Mouse (Mus musculus): Measurements from ENCODE around the gene Itgal. TPM values are rescaled to one million over a fixed set of nuclear protein-coding genes. Genes with fewer than 3 reads are reported as not detected.

Itgal gene
- polyA plus RNA-seq, 1 experiment from 2014 or later: 0.54 TPM

- peaks cover 4% of the 10 kb centered on the region; the same call in 1 of the 2 replicates for H3K9me3 ChIP-seq (ENCODE audit: control insufficient read depth, low read length)
- H3K4me2 ChIP-seq (replicated peaks; ENCODE audit: low read depth, low read length): no peak overlapping the region
- H3K36me3 ChIP-seq (ENCODE audit: control insufficient read depth, insufficient read depth, low read length): no peaks in the 10 kb centered on the region
- no peak for DNase-seq (ENCODE audit: low spot score)
- no peak for ATAC-seq (ENCODE audit: low FRiP score)
- H3K27ac ChIP-seq (ENCODE audit: low read depth, low read length): no peak overlapping the region
- H3K4me3 ChIP-seq (ENCODE audit: low read depth, low read length): no peak overlapping the region
- H3K27me3 ChIP-seq (ENCODE audit: control insufficient read depth, insufficient read depth, low read length): no peaks in the 10 kb centered on the region
- no peaks in the 10 kb centered on the region for H3K4me1 ChIP-seq (replicated peaks; ENCODE audit: control insufficient read depth, insufficient read depth, low read length)
- H3K9ac ChIP-seq (ENCODE audit: low read depth, low read length): no peak overlapping the region
- WGBS: 70% methylated on average over 1 of the region's 1 CpGs
Measured at GRCm38 (mm10) chr7:127287940-127288339, 8.1 kb upstream of the Itgal start.

- no peak overlapping the region for H3K4me3 ChIP-seq (ENCODE audit: low read depth, low read length)
- H3K36me3 ChIP-seq (ENCODE audit: control insufficient read depth, insufficient read depth, low read length): no peaks in the 10 kb centered on the region
- H3K9ac ChIP-seq (ENCODE audit: low read depth, low read length): no peak overlapping the region
- DNase-seq (ENCODE audit: low spot score) (no peak), ATAC-seq (ENCODE audit: low FRiP score) (no peak)
- peaks cover 4% of the 10 kb centered on the region; the same call in 1 of the 2 replicates for H3K9me3 ChIP-seq (ENCODE audit: control insufficient read depth, low read length)
- no peaks in the 10 kb centered on the region for H3K27me3 ChIP-seq (ENCODE audit: control insufficient read depth, insufficient read depth, low read length)
- 93% methylated on average over 2 of the region's 2 CpGs for WGBS
- H3K27ac ChIP-seq (ENCODE audit: low read depth, low read length): no peak overlapping the region
- no peak overlapping the region for H3K4me2 ChIP-seq (replicated peaks; ENCODE audit: low read depth, low read length)
- no peaks in the 10 kb centered on the region for H3K4me1 ChIP-seq (replicated peaks; ENCODE audit: control insufficient read depth, insufficient read depth, low read length)
Measured at GRCm38 (mm10) chr7:127289306-127289705, 6.8 kb upstream of the Itgal start.

- WGBS: 65% methylated on average over 8 of the region's 8 CpGs
- Histone ChIP-seq H3K9ac (ENCODE audit: low read depth, low read length) (no peak overlapping the region), H3K4me1 (replicated peaks; ENCODE audit: control insufficient read depth, insufficient read depth, low read length) (no peaks in the 10 kb centered on the region), H3K27me3 (ENCODE audit: control insufficient read depth, insufficient read depth, low read length) (no peaks in the 10 kb centered on the region), H3K36me3 (ENCODE audit: control insufficient read depth, insufficient read depth, low read length) (no peaks in the 10 kb centered on the region), H3K4me2 (replicated peaks; ENCODE audit: low read depth, low read length) (no peak overlapping the region), H3K27ac (ENCODE audit: low read depth, low read length) (no peak overlapping the region), H3K9me3 (ENCODE audit: control insufficient read depth, low read length) (peaks cover 4% of the 10 kb centered on the region; the same call in 1 of the 2 replicates), H3K4me3 (ENCODE audit: low read depth, low read length) (no peak overlapping the region)
- DNase-seq (ENCODE audit: low spot score) (no peak), ATAC-seq (ENCODE audit: low FRiP score) (no peak)
Measured at GRCm38 (mm10) chr7:127290142-127290541, 5.9 kb upstream of the Itgal start.

GRCm38 (mm10) chr7:127296786-127297555 lies 911 bp downstream of the Itgal start:
- Histone ChIP-seq H3K9me3 (ENCODE audit: control insufficient read depth, low read length) (no peaks in the 10 kb centered on the region), H3K9ac (ENCODE audit: low read depth, low read length) (no peak overlapping the region), H3K27me3 (ENCODE audit: control insufficient read depth, insufficient read depth, low read length) (no peaks in the 10 kb centered on the region), H3K4me3 (ENCODE audit: low read depth, low read length) (no peak overlapping the region), H3K4me2 (replicated peaks; ENCODE audit: low read depth, low read length) (no peak overlapping the region), H3K36me3 (ENCODE audit: control insufficient read depth, insufficient read depth, low read length) (no peaks in the 10 kb centered on the region), H3K4me1 (replicated peaks; ENCODE audit: control insufficient read depth, insufficient read depth, low read length) (no peaks in the 10 kb centered on the region), H3K27ac (ENCODE audit: low read depth, low read length) (no peak overlapping the region)
- WGBS: 81% methylated on average over 5 of the region's 5 CpGs
- no peak for DNase-seq (ENCODE audit: low spot score)
- ATAC-seq (ENCODE audit: low FRiP score): no peak

GRCm38 (mm10) chr7:127297586-127298193 lies 1.6 kb downstream of the Itgal start:
- Histone ChIP-seq H3K4me2 (replicated peaks; ENCODE audit: low read depth, low read length) (no peak overlapping the region), H3K27ac (ENCODE audit: low read depth, low read length) (no peak overlapping the region), H3K9ac (ENCODE audit: low read depth, low read length) (no peak overlapping the region), H3K27me3 (ENCODE audit: control insufficient read depth, insufficient read depth, low read length) (no peaks in the 10 kb centered on the region), H3K4me1 (replicated peaks; ENCODE audit: control insufficient read depth, insufficient read depth, low read length) (no peaks in the 10 kb centered on the region), H3K4me3 (ENCODE audit: low read depth, low read length) (no peak overlapping the region), H3K9me3 (ENCODE audit: control insufficient read depth, low read length) (no peaks in the 10 kb centered on the region), H3K36me3 (ENCODE audit: control insufficient read depth, insufficient read depth, low read length) (no peaks in the 10 kb centered on the region)
- WGBS: 94% methylated on average over 5 of the region's 5 CpGs
- DNase-seq (ENCODE audit: low spot score) (no peak), ATAC-seq (ENCODE audit: low FRiP score) (no peak)

GRCm38 (mm10) chr7:127308431-127308830 lies 12.4 kb downstream of the Itgal start:
- DNase-seq (ENCODE audit: low spot score) (no peak), ATAC-seq (ENCODE audit: low FRiP score) (no peak)
- Histone ChIP-seq H3K27me3 (ENCODE audit: control insufficient read depth, insufficient read depth, low read length) (no peaks in the 10 kb centered on the region), H3K27ac (ENCODE audit: low read depth, low read length) (no peak overlapping the region), H3K36me3 (ENCODE audit: control insufficient read depth, insufficient read depth, low read length) (no peaks in the 10 kb centered on the region), H3K4me2 (replicated peaks; ENCODE audit: low read depth, low read length) (no peak overlapping the region), H3K9me3 (ENCODE audit: control insufficient read depth, low read length) (no peaks in the 10 kb centered on the region), H3K9ac (ENCODE audit: low read depth, low read length) (no peak overlapping the region), H3K4me1 (replicated peaks; ENCODE audit: control insufficient read depth, insufficient read depth, low read length) (no peaks in the 10 kb centered on the region), H3K4me3 (ENCODE audit: low read depth, low read length) (no peak overlapping the region)
- WGBS: 86% methylated on average over 2 of the region's 2 CpGs

GRCm38 (mm10) chr7:127308887-127309286 lies 12.8 kb downstream of the Itgal start:
- no peak for ATAC-seq (ENCODE audit: low FRiP score)
- no peaks in the 10 kb centered on the region for H3K9me3 ChIP-seq (ENCODE audit: control insufficient read depth, low read length)
- no peak overlapping the region for H3K4me3 ChIP-seq (ENCODE audit: low read depth, low read length)
- no peak overlapping the region for H3K9ac ChIP-seq (ENCODE audit: low read depth, low read length)
- DNase-seq (ENCODE audit: low spot score): peak; percentile 75
- H3K27ac ChIP-seq (ENCODE audit: low read depth, low read length): no peak overlapping the region
- no peaks in the 10 kb centered on the region for H3K27me3 ChIP-seq (ENCODE audit: control insufficient read depth, insufficient read depth, low read length)
- H3K36me3 ChIP-seq (ENCODE audit: control insufficient read depth, insufficient read depth, low read length): no peaks in the 10 kb centered on the region
- no peaks in the 10 kb centered on the region for H3K4me1 ChIP-seq (replicated peaks; ENCODE audit: control insufficient read depth, insufficient read depth, low read length)
- H3K4me2 ChIP-seq (replicated peaks; ENCODE audit: low read depth, low read length): no peak overlapping the region
- WGBS: 67% methylated on average over 4 of the region's 4 CpGs

- no peaks in the 10 kb centered on the region for H3K9me3 ChIP-seq (ENCODE audit: control insufficient read depth, low read length)
- WGBS: 73% methylated on average over 12 of the region's 12 CpGs
- H3K27ac ChIP-seq (ENCODE audit: low read depth, low read length): no peak overlapping the region
- no peak overlapping the region for H3K9ac ChIP-seq (ENCODE audit: low read depth, low read length)
- DNase-seq (ENCODE audit: low spot score) (no peak), ATAC-seq (ENCODE audit: low FRiP score) (no peak)
- H3K4me1 ChIP-seq (replicated peaks; ENCODE audit: control insufficient read depth, insufficient read depth, low read length): no peaks in the 10 kb centered on the region
- no peak overlapping the region for H3K4me2 ChIP-seq (replicated peaks; ENCODE audit: low read depth, low read length)
- H3K27me3 ChIP-seq (ENCODE audit: control insufficient read depth, insufficient read depth, low read length): no peaks in the 10 kb centered on the region
- H3K4me3 ChIP-seq (ENCODE audit: low read depth, low read length): no peak overlapping the region
- no peaks in the 10 kb centered on the region for H3K36me3 ChIP-seq (ENCODE audit: control insufficient read depth, insufficient read depth, low read length)
Measured at GRCm38 (mm10) chr7:127309951-127310350, 13.9 kb downstream of the Itgal start.

- H3K9ac ChIP-seq (ENCODE audit: low read depth, low read length): no peak overlapping the region
- H3K4me1 ChIP-seq (replicated peaks; ENCODE audit: control insufficient read depth, insufficient read depth, low read length): no peaks in the 10 kb centered on the region
- no peak overlapping the region for H3K4me3 ChIP-seq (ENCODE audit: low read depth, low read length)
- ATAC-seq (ENCODE audit: low FRiP score): no peak
- WGBS: 54% methylated on average over 8 of the region's 8 CpGs
- no peak overlapping the region for H3K27ac ChIP-seq (ENCODE audit: low read depth, low read length)
- no peak overlapping the region for H3K4me2 ChIP-seq (replicated peaks; ENCODE audit: low read depth, low read length)
- H3K9me3 ChIP-seq (ENCODE audit: control insufficient read depth, low read length): no peaks in the 10 kb centered on the region
- H3K27me3 ChIP-seq (ENCODE audit: control insufficient read depth, insufficient read depth, low read length): no peaks in the 10 kb centered on the region
- no peak for DNase-seq (ENCODE audit: low spot score)
- no peaks in the 10 kb centered on the region for H3K36me3 ChIP-seq (ENCODE audit: control insufficient read depth, insufficient read depth, low read length)
Measured at GRCm38 (mm10) chr7:127313912-127314311, 17.9 kb downstream of the Itgal start.

All from hindbrain, embryonic 11.5 days (tissue).